In the genomic region with DNA sequence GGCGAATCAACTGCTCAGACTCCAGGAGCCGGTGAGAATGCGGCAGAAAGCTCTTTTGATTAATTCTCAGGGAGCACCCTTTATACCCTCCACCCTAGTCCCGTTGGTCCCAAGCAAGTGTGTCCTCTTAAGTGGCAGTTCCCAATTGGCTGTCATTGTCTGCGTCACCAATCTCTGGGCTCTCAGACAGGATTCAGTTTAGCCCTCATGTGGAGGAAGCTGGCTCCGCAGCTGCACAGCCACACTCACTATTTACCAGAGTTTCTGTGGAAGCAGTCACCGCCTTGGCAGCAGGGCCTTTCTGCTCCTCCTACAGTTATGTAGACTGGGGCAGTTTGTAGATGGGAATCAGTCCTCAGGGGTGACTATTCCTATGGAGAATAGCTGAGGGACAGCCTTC, we compare ENCODE assay signal across 18 mouse cellular contexts.
A peak's percentile ranks its signal among the peaks of the same experiment; 100 is the strongest.
DNase-seq lines count a peak whose midpoint lies in the region; ATAC-seq lines count a peak whose summit lies in the region.
"Had no signal": no experiment of that assay in that cellular context is flagged by ENCODE, and none has a peak within 500 bp of the region (broad histone marks: within the 10 kb centered on the region; RNA-seq: fewer than 3 reads in every experiment).

No protein-coding gene starts in this region.

- no peaks in the 10 kb centered on the region for H3K36me3 ChIP-seq in forebrain, embryonic 14.5 days (ENCODE audit: control insufficient read depth, insufficient read depth, low read length)
- H3K36me3 ChIP-seq in forebrain, embryonic 11.5 days (ENCODE audit: control insufficient read depth, insufficient read depth, low read length) = no peaks in the 10 kb centered on the region
- H3K36me3 ChIP-seq: kidney, embryonic 15.5 days; neural tube, embryonic 15.5 days had no signal

- no peak overlapping the region for H3K4me3 ChIP-seq in forebrain, embryonic 14.5 days (ENCODE audit: low read depth, low read length)
- H3K4me3 ChIP-seq in forebrain, embryonic 11.5 days (ENCODE audit: low read depth, low read length) = no peak overlapping the region
- H3K4me3 ChIP-seq: heart, embryonic 13.5 days; kidney, embryonic 15.5 days; megakaryocyte, embryonic 14.5 days; neural tube, embryonic 15.5 days had no signal

- no peak overlapping the region for H3K9ac ChIP-seq in forebrain, embryonic 14.5 days (ENCODE audit: low read length)
- H3K9ac ChIP-seq in forebrain, embryonic 11.5 days (ENCODE audit: low read length) = no peak overlapping the region
- H3K9ac ChIP-seq: heart, embryonic 13.5 days; kidney, embryonic 15.5 days; neural tube, embryonic 15.5 days had no signal

- intact Hi-C loops in left cerebral cortex, postnatal 10 days (cut with DNase I) = no loop called here
- intact Hi-C loops in left cerebral cortex, postnatal 4 days (cut with DNase I) = no loop called here

- H3K4me2 ChIP-seq in forebrain, embryonic 14.5 days (ENCODE audit: low read length) = no peak overlapping the region
- no peak overlapping the region for H3K4me2 ChIP-seq in forebrain, embryonic 11.5 days (ENCODE audit: low read depth, low read length, severe bottlenecking)
- H3K4me2 ChIP-seq: heart, embryonic 13.5 days; kidney, embryonic 15.5 days; neural tube, embryonic 15.5 days had no signal

- DNase-seq in forebrain, embryonic 14.5 days (ENCODE audit: low spot score) = peak; percentile 50
- no peak for DNase-seq in forebrain, embryonic 11.5 days (ENCODE audit: low spot score)
- DNase-seq in left cerebral cortex, postnatal 10 days (ENCODE audit: extremely low spot score in 1 of 2, low spot score in 2 of 2) = peak; percentile 23 to 53
- no peak for DNase-seq in left cerebral cortex, postnatal 4 days
- DNase-seq in right cerebral cortex, postnatal 14 days = peak; percentile 43
- no peak for DNase-seq in heart, postnatal 4 days
- DNase-seq in lung, postnatal 14 days = no peak
- DNase-seq: cerebellum, adult 18-20 months; gastrocnemius, postnatal 25 days; liver; lung, adult 2 months; retina, postnatal 1 day had no signal

- H3K4me1 ChIP-seq in forebrain, embryonic 14.5 days (ENCODE audit: control insufficient read depth, insufficient read depth, low read length) = peaks cover 3% of the 10 kb centered on the region; the same call in 1 of the 2 replicates
- H3K4me1 ChIP-seq in forebrain, embryonic 11.5 days (replicated peaks; ENCODE audit: control insufficient read depth, insufficient read depth, low read length) = no peaks in the 10 kb centered on the region
- H3K4me1 ChIP-seq: heart, embryonic 13.5 days had no signal

- ATAC-seq in forebrain, embryonic 14.5 days = no peak
- ATAC-seq in forebrain, embryonic 11.5 days (replicated peaks; ENCODE audit: low FRiP score) = no peak
- peak; percentile 85 for ATAC-seq in frontal cortex, adult (ENCODE audit: low TSS enrichment)
- ATAC-seq: Patski had no signal

- no peaks in the 10 kb centered on the region for H3K27me3 ChIP-seq in forebrain, embryonic 14.5 days (replicated peaks; ENCODE audit: control insufficient read depth, insufficient read depth, low read length)
- H3K27me3 ChIP-seq in forebrain, embryonic 11.5 days (ENCODE audit: control insufficient read depth, insufficient read depth, low read length) = no peaks in the 10 kb centered on the region
- H3K27me3 ChIP-seq: kidney, embryonic 15.5 days; megakaryocyte, embryonic 14.5 days; Patski had no signal

- peaks cover 4% of the 10 kb centered on the region; the same call in 1 of the 2 replicates for H3K9me3 ChIP-seq in forebrain, embryonic 14.5 days (replicated peaks; ENCODE audit: control insufficient read depth, low read length)
- no peaks in the 10 kb centered on the region; the same call in 1 of the 2 replicates for H3K9me3 ChIP-seq in forebrain, embryonic 11.5 days (ENCODE audit: control insufficient read depth, low read length)

- 61% methylated on average over 7 of the region's 7 CpGs for WGBS in forebrain, embryonic 14.5 days
- 67% methylated on average over 7 of the region's 7 CpGs for whole genome bisulfite sequencing in forebrain, embryonic 11.5 days

- no peak overlapping the region for H3K27ac ChIP-seq in forebrain, embryonic 14.5 days (ENCODE audit: low read depth, low read length)
- no peak overlapping the region for H3K27ac ChIP-seq in forebrain, embryonic 11.5 days (ENCODE audit: low read depth, low read length)
- H3K27ac ChIP-seq: heart, embryonic 13.5 days; kidney, embryonic 15.5 days; neural tube, embryonic 15.5 days had no signal

Comparison
In these comparisons a context has a peak if more than half of its experiments do, and no peak if none do; other contexts are left out.
1. DNase-seq: peak in forebrain, embryonic 14.5 days (single experiment), left cerebral cortex, postnatal 10 days (2 of 2) and right cerebral cortex, postnatal 14 days (single experiment); none in forebrain, embryonic 11.5 days (single experiment), left cerebral cortex, postnatal 4 days (single experiment), heart, postnatal 4 days (single experiment) and lung, postnatal 14 days (single experiment).